Mouse (Mus musculus) midbrain, postnatal 0 days (tissue): ENCODE measurements around the gene Huwe1. TPM values are rescaled to one million over a fixed set of nuclear protein-coding genes. Genes with fewer than 3 reads are reported as not detected.

Experiments used
- ATAC-seq: fragments of 200-750 bp; cut with Nextera tagmentation; 2 replicates; pipeline ENCODE4 v1.8.0; 2017; ENCODE audit warnings: moderate number of reproducible peaks, mild to moderate bottlenecking, moderate TSS enrichment, moderate library complexity; ENCODE audit not compliant: low FRiP score
- DNase-seq: peaks from one replicate; pipeline ENCODE4 v3.0.0-alpha.2; 2015; ENCODE audit warnings: low spot score
- H3K27ac ChIP-seq: fragments of 300-500 bp; sonication (generic); 2 replicates; pipeline ENCODE4 v1.5.1; 2014; ENCODE audit warnings: low read depth, mild to moderate bottlenecking, low read length, mixed read lengths
- H3K27me3 ChIP-seq: fragments of 300-500 bp; sonication (generic); 2 replicates; pipeline ENCODE4 v1.6.1; 2014; ENCODE audit warnings: low read length, control low read depth, mixed read lengths; ENCODE audit not compliant: insufficient read depth
- H3K36me3 ChIP-seq: fragments of 300-500 bp; sonication (generic); 2 replicates; pipeline ENCODE4 v1.6.1; 2014; ENCODE audit warnings: low read length, control low read depth, mixed read lengths; ENCODE audit not compliant: insufficient read depth
- H3K4me1 ChIP-seq: fragments of 300-500 bp; sonication (generic); 2 replicates; pipeline ENCODE4 v1.6.1; 2014; ENCODE audit warnings: mild to moderate bottlenecking, control low read depth, antibody characterized with exemption, low read length, mixed read lengths; ENCODE audit not compliant: insufficient read depth
- H3K4me2 ChIP-seq: fragments of 300-500 bp; sonication (generic); 2 replicates; pipeline ENCODE4 v1.6.1; 2014; ENCODE audit warnings: low read depth, mild to moderate bottlenecking, low read length, mixed read lengths; ENCODE audit not compliant: poor library complexity, severe bottlenecking
- H3K4me3 ChIP-seq: fragments of 300-500 bp; sonication (generic); 2 replicates; pipeline ENCODE4 v1.5.1; 2014; ENCODE audit warnings: low read depth, mild to moderate bottlenecking, low read length, moderate library complexity
- H3K9ac ChIP-seq: fragments of 300-500 bp; sonication (generic); replicated peaks from 2 replicates; pipeline ENCODE4 v1.6.1; 2014; ENCODE audit warnings: mild to moderate bottlenecking, low read length, moderate library complexity, mixed read lengths; ENCODE audit not compliant: poor library complexity, severe bottlenecking
- H3K9me3 ChIP-seq: fragments of 300-500 bp; sonication (generic); 2 replicates; pipeline ENCODE4 v1.6.1; 2016; ENCODE audit warnings: low read length, control low read depth
- CTCF ChIP-seq: IDR thresholded peaks from 2 replicates; pipeline ENCODE4 v1.5.1; 2016; ENCODE audit warnings: antibody characterized with exemption, mild to moderate bottlenecking
- WGBS: fragments of 180-500 bp; shearing (Covaris S2); extraction: QIAGEN DNeasy Blood & Tissue Kit; methylation state at CpG from one replicate; pipeline ENCODE4 v1.1.7; 2014; 5-methylcytosine and 5-hydroxymethylcytosine counted together
- polyA plus RNA-seq: library from polyadenylated mRNA; unstranded; fragments of >200 nt; fragmentation: Nextera tagmentation; extraction: Ambion mirVana; gene quantifications from 2 replicates; pipeline ENCODE4 v1.2.1, GENCODE M21; 2015
- total RNA-seq: library from RNA; depleted of rRNA; stranded (reverse); fragments of >200 nt; gene quantifications from 2 replicates; pipeline ENCODE4 v1.2.3, GENCODE M21; 2014

The Huwe1 gene
- total and polyA plus RNA-seq, 2 experiments from 2014 or later, result 37.5 to 145 TPM

DNA sequence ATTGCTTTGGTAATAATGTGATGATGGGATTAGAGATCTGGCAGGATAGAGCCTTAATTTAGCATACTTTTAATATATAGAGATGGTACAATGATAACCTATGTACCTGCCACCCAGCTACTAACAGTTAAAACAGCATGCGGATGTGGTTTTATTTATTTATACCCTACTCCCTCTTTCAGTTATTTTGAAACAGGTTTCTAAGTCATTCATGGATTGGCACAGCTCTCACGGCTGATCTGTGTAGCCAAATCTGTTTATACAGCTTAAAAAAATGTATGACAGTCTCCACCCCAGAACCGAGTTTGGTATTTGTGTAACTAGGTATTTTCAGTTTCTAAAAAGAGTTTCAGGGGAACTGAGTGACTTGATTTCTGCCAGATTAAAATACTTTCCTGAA, 17.1 kb downstream of the Huwe1 start:
- H3K36me3 ChIP-seq, result no peaks in the 10 kb centered on the region
- H3K4me2 ChIP-seq, result no peak overlapping the region
- H3K27me3 ChIP-seq, result no peaks in the 10 kb centered on the region
- no peak overlapping the region for H3K4me3 ChIP-seq
- H3K4me1 ChIP-seq, result no peaks in the 10 kb centered on the region
- no peak overlapping the region for H3K27ac ChIP-seq
- no peak for TF ChIP-seq CTCF
- H3K9ac ChIP-seq, result no peak overlapping the region
- H3K9me3 ChIP-seq, result no peaks in the 10 kb centered on the region
- WGBS, result 74% methylated on average over 3 of the region's 3 CpGs
- ATAC-seq (no peak), DNase-seq (no peak)

DNA sequence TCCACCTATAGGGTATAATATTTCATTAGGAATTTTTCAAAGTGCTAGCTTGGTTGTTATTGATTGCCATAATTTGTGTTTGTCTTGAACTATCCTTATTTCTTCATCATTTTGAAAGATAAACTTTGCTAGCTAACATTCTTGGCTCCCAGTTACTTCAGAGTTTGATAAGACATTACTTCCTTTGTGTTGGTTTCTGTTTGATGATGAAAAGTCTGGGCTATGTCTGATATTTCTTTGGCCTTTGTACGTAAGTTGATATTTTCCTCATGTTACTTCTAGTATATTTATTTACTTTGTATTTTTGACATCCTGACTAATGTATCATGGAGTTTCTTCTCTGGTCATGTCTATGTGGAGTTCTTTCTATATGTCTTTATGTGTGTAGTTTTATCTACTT, 28.4 kb downstream of the Huwe1 start:
- H3K4me1 ChIP-seq, result no peaks in the 10 kb centered on the region
- ATAC-seq (no peak), DNase-seq (no peak)
- H3K4me3 ChIP-seq, result no peak overlapping the region
- no peak overlapping the region for H3K27ac ChIP-seq
- H3K27me3 ChIP-seq, result no peaks in the 10 kb centered on the region
- no peak overlapping the region for H3K4me2 ChIP-seq
- no peak overlapping the region for H3K9ac ChIP-seq
- TF ChIP-seq CTCF, result no peak
- H3K9me3 ChIP-seq, result no peaks in the 10 kb centered on the region
- no peaks in the 10 kb centered on the region for H3K36me3 ChIP-seq
- WGBS, result 96% methylated on average over 1 of the region's 1 CpGs

DNA sequence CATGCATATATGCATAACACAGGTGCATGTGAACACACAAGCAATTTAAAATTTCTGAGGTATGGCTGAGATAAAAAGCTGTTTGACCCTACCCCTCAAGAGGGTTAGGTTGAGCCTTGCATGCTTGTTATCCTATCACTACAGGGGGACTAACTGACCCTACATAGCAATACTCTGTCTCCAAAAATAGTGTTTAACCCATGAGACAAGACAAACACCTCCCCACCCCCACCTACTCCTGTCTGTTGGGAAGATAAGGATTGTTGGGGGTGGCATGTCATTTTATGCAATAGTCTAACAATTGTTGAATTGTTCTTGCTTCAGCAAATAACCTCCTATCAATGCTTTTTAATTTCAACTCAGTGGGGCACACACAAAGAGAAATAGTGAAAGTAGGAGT, 30.7 kb downstream of the Huwe1 start:
- Histone ChIP-seq H3K4me3 (no peak overlapping the region), H3K27me3 (no peaks in the 10 kb centered on the region), H3K9me3 (no peaks in the 10 kb centered on the region), H3K4me2 (no peak overlapping the region), H3K36me3 (no peaks in the 10 kb centered on the region), H3K4me1 (no peaks in the 10 kb centered on the region), H3K9ac (no peak overlapping the region), H3K27ac (no peak overlapping the region)
- TF ChIP-seq CTCF, result no peak
- ATAC-seq (no peak), DNase-seq (no peak)

DNA sequence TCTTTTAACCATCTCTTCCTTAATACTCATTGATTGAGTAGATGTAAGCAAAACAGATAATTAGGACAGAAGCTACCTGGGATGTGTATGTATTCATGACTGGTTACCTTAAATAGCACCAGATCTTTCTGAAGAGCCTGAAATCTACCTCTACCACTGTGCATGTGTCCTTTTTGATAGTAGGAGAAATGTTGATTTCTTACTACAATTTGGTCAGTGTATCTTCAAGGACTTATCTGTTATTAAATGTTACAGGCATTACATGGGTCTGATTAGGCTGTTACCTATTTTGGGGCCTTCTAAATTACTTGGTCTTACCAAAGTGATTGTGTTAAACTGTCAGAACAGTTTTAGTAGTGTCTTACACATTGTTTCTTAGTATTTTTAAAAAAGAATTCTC, 32.4 kb downstream of the Huwe1 start:
- no peak for TF ChIP-seq CTCF
- ATAC-seq, result no peak
- no peaks in the 10 kb centered on the region for H3K36me3 ChIP-seq

DNA sequence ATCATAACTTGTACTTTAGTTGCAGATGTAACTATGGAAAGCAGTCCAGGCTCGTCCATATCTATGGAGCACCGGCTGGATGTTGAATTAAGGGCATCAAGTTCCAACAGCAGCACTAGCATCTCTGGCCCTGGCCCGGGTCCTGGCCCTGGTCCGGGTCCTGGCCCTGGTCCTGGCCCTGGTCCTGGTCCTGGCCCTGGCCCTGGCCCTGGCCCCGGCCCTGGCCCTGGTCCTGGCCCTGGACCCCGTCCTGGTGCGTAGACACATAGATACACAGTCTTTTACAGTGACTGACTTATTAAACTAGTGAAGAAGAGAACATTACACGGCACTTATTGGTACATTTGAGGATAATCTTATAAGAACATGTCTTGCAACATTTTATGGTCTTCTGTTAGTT, 58.8 kb downstream of the Huwe1 start:
- no peaks in the 10 kb centered on the region for H3K9me3 ChIP-seq
- H3K4me1 ChIP-seq, result no peaks in the 10 kb centered on the region
- no peak overlapping the region for H3K4me2 ChIP-seq
- no peak overlapping the region for H3K9ac ChIP-seq
- H3K27ac ChIP-seq, result no peak overlapping the region
- H3K27me3 ChIP-seq, result no peaks in the 10 kb centered on the region
- ATAC-seq (no peak), DNase-seq (no peak)
- H3K36me3 ChIP-seq, result peaks cover 3% of the 10 kb centered on the region
- 94% methylated on average over 8 of the region's 8 CpGs for WGBS
- no peak overlapping the region for H3K4me3 ChIP-seq
- no peak for TF ChIP-seq CTCF

More for the DNA sequence above, 32.4 kb downstream of the Huwe1 start:
- no peaks in the 10 kb centered on the region for H3K9me3 ChIP-seq
- H3K4me3 ChIP-seq, result no peak overlapping the region
- no peak overlapping the region for H3K9ac ChIP-seq
- DNase-seq, result no peak
- no peak overlapping the region for H3K4me2 ChIP-seq
- H3K4me1 ChIP-seq, result no peaks in the 10 kb centered on the region
- no peaks in the 10 kb centered on the region for H3K27me3 ChIP-seq
- H3K27ac ChIP-seq, result no peak overlapping the region

DNA sequence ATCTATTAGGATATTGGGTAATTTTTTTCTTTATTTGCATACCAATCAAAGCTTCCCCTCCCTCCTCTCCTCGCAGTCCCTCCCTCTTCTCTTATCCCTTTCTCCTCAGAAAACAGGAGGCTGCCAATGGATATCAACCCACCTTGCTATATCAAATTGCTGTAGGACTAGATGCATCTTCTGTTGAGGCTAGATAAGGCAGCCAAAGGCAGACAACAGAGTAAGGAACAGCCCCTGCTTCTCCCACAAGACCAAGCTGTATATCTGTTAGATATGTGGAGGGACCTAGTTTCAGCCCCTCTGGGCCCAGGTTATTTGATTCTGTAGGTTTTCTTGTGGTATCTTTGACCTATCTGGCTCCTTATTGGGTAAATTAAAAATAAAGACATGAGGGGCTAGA, 110.1 kb downstream of the Huwe1 start:
- WGBS, result 95% methylated on average over 1 of the region's 1 CpGs
- H3K36me3 ChIP-seq, result peaks cover 38% of the 10 kb centered on the region
- ATAC-seq, result no peak

DNA sequence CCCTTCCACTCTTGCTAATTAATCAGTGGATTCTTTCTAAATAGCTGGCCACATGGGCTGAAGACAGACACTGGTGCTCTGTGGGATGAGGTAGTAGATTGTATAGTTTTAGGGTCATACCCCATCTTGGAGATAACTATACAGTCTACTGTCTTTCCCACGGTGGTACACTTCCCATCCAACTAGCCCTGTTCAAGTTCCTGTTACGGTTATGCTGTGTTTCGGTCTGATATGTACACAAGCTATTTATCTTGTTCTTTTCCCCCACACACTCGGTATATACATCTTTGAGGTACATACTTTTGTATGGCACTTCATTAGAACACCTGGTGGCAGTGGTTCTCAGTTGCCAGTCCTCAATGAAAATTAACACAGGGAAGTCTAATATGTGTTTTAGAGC, 111.7 kb downstream of the Huwe1 start:
- no peak overlapping the region for H3K9ac ChIP-seq
- H3K36me3 ChIP-seq, result peaks cover 39% of the 10 kb centered on the region; the same call in 1 of the 2 replicates
- no peak overlapping the region for H3K27ac ChIP-seq
- WGBS, result 87% methylated on average over 4 of the region's 4 CpGs
- no peak overlapping the region for H3K4me3 ChIP-seq
- TF ChIP-seq CTCF, result no peak
- ATAC-seq (no peak), DNase-seq (no peak)
- no peaks in the 10 kb centered on the region for H3K4me1 ChIP-seq
- H3K27me3 ChIP-seq, result peaks cover 9% of the 10 kb centered on the region; the same call in 1 of the 2 replicates
- no peak overlapping the region for H3K4me2 ChIP-seq
- no peaks in the 10 kb centered on the region for H3K9me3 ChIP-seq

More for the DNA sequence above, 110.1 kb downstream of the Huwe1 start:
- no peak for DNase-seq
- TF ChIP-seq CTCF, result no peak
- Histone ChIP-seq H3K9ac (no peak overlapping the region), H3K4me3 (no peak overlapping the region), H3K4me1 (no peaks in the 10 kb centered on the region), H3K27me3 (peaks cover 11% of the 10 kb centered on the region; the same call in 1 of the 2 replicates), H3K4me2 (no peak overlapping the region), H3K9me3 (no peaks in the 10 kb centered on the region), H3K27ac (no peak overlapping the region)
